30 mouse cellular contexts compared by ENCODE assay signal in genomic region chr5:143959551-143959950, GRCm38 (mm10). TPM values are rescaled to one million over a fixed set of nuclear protein-coding genes. Genes with fewer than 3 reads are reported as not detected.
"Had no signal": no experiment of that assay in that cellular context is flagged by ENCODE, and none has a peak within 500 bp of the region (broad histone marks: within the 10 kb centered on the region; RNA-seq: fewer than 3 reads in every experiment).

No protein-coding gene starts in this region.

- H3K36me3 ChIP-seq: embryonic facial prominence, embryonic 10.5 days; embryonic facial prominence, embryonic 12.5 days; embryonic facial prominence, embryonic 13.5 days; embryonic facial prominence, embryonic 15.5 days; forebrain, embryonic 10.5 days; forebrain, embryonic 12.5 days had no signal

- H3K27me3 ChIP-seq: embryonic facial prominence, embryonic 12.5 days; embryonic facial prominence, embryonic 13.5 days; embryonic facial prominence, embryonic 15.5 days; forebrain, embryonic 12.5 days; forebrain, embryonic 13.5 days; forebrain, embryonic 15.5 days had no signal

- H3K27ac ChIP-seq: embryonic facial prominence, embryonic 10.5 days; embryonic facial prominence, embryonic 12.5 days; embryonic facial prominence, embryonic 13.5 days; embryonic facial prominence, embryonic 15.5 days; forebrain, embryonic 10.5 days; forebrain, embryonic 12.5 days; forebrain, embryonic 13.5 days; forebrain, embryonic 15.5 days; gastrocnemius, adult 2 months; heart, adult 2 months had no signal

- H3K4me3 ChIP-seq: embryonic facial prominence, embryonic 10.5 days; embryonic facial prominence, embryonic 12.5 days; embryonic facial prominence, embryonic 13.5 days; embryonic facial prominence, embryonic 15.5 days; erythroblast, embryonic 14.5 days; forebrain, embryonic 10.5 days; forebrain, embryonic 12.5 days; forebrain, embryonic 13.5 days; forebrain, embryonic 15.5 days; gastrocnemius, adult 2 months; heart, adult 2 months had no signal

- H3K4me1 ChIP-seq: embryonic facial prominence, embryonic 10.5 days; embryonic facial prominence, embryonic 12.5 days; embryonic facial prominence, embryonic 13.5 days; embryonic facial prominence, embryonic 15.5 days; forebrain, embryonic 10.5 days; forebrain, embryonic 12.5 days; forebrain, embryonic 13.5 days; forebrain, embryonic 15.5 days had no signal

- H3K9me3 ChIP-seq: embryonic facial prominence, embryonic 12.5 days; embryonic facial prominence, embryonic 13.5 days; embryonic facial prominence, embryonic 15.5 days; forebrain, embryonic 13.5 days; forebrain, embryonic 15.5 days had no signal

- DNase-seq: cerebellum, adult 2 months; cerebellum, adult 8-10 months; cerebellum, adult 9-10 months; cerebellum, adult 9-11 months; cerebellum, postnatal 10 days; cerebellum, postnatal 14 days; cerebellum, postnatal 25 days; cerebellum, postnatal 36 days; embryo, embryonic 11 days; forebrain, postnatal 0 days; gastrocnemius, adult 2 months; gastrocnemius, postnatal 10 days; gastrocnemius, postnatal 14 days; gastrocnemius, postnatal 25 days; gastrocnemius, postnatal 36 days; heart, adult 2 months had no signal

RNA-seq across cellular contexts. Expression of gene Rsph10b, which starts 26.7 kb away (rescaled TPM):
- total RNA-seq: common myeloid progenitor, adult 5-6 weeks; granulocyte monocyte progenitor cell, adult 5-6 weeks had no signal

RNA-seq across cellular contexts. Expression of gene Gm42421, which starts 31.6 kb away (rescaled TPM):
- total RNA-seq: common myeloid progenitor, adult 5-6 weeks; gastrocnemius, adult 18-20 months; gastrocnemius, adult 2 months; gastrocnemius, adult 8-10 months; gastrocnemius, postnatal 14 days; gastrocnemius, postnatal 25 days; gastrocnemius, postnatal 4 days; granulocyte monocyte progenitor cell, adult 5-6 weeks; heart, adult 2 months had no signal
- polyA plus RNA-seq: erythroblast, embryonic 14.5 days had no signal
